Mouse (Mus musculus) kidney, postnatal 25 days (tissue): ENCODE data around the gene Csrnp2.

Source experiments
- DNase-seq, 2 experiments: peaks; one replicate each; pipeline ENCODE4 v3.0.0; 2021; ENCODE audit warnings: mixed read lengths in 2 of 2

The Csrnp2 gene

DNA sequence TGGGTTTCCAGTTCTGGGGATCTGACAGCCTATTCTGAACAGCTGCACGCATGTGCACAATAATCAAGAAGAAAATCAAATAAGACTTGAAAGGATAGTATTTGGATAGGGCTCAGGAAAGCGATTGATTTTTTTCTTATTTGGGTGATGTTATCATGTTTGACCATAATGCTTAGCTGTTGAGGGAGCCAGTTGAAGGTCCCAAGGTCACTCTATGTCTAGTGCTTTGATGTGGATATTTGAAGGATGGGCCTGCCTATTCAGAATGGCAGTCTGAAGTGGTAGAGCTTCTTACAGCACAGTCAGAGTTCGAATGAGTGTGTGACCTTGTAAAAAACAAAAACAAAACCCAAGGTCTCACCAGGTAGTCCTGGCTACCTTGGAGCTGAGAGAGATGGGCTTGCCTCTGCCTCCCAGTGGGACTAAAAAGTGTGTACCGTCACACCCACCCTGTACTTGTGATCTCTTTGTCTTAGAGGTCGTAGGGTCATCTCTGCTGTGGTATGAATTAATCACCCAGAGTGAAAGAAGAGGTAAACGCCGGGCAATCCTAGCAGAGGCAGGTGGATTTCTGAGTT is 21.3 kb downstream of the Csrnp2 start:
- no peak for DNase-seq

DNA sequence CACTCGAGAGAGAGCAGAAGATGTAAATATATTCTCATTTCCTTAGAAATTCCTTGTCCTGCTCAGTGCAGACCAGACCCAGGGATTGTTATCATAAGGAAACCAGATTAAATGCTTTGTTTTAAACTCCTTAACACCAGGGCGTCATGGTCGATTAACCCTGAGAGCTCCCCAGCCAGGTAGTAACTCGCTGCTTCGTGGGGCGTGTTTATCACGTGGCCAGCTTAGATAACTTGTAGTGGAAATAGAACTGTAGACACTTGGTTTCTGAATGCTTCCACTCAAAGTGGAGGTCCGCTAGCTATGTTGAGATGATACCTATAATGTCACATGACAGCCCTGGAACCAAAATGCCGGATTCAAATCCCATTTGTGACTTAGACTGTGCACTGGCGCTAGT is 25.3 kb downstream of the Csrnp2 start:
- DNase-seq, result peak; percentile 56 to 73

DNA sequence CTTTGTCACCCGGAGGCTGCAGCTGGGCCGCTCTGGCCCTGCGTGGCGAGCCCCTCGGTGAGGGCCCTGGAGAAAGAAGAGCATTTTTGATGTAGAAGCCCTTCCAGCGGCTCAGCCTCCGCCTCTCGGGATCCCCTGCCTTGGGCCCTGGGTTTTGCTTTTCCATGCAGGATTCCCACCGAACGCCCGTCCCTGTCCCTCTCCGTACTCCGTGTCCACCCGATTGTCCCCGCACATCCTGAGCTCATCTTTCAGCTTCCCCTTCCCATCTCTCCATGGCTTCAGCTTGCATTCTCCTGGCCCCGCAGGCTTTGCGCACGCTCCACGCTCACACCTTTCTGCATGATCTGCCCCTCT is 26.1 kb downstream of the Csrnp2 start:
- no peak for DNase-seq

DNA sequence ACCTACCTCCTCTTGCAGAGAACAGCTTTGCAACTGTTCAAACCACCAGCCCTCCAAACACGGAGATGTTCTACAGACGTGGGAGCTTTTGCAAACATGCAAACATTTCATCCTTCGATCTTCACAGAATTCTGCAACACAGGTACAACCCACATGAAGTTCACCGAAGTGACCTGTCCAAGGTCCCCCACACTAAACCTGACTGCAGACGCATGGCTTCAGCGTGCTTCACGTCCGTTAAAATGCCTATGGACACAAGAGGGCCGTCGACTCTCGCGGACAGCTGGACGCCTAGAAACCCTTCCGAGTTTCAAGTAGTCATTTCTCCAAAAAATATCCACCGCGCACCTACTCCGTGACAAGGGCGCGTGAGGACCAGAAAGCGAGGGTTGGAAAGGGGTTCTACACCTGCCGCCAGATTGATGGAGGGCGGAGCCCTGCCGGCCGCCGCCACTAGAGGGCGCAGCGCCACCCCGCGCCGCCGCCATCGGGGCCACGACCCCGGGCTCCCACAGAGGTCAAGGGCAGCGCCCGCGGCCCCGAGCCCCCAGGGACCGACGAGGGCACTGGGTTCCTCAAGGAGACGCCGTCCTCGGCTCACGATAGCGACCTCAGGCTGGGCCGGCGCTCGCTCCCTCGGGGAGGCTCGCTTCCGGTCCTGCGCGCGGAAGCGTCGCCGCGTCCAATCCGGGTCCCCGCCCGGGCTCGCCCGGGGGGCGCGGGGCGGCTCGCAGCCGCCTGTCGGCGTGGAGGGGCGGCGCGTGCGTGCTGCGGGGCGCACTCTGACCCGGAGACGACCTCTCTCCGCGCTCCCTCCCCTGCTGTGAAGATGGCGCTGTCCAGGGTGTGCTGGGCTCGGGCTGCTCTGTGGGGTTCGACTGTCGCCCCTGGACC is 26.7 kb downstream of the Csrnp2 start, which contains the start of gene Letmd1:
TSS of gene Letmd1 (plus strand) at position 729 of the 894 bp plus-strand sequence.
- DNase-seq, result peak; percentile 88 to 95

DNA sequence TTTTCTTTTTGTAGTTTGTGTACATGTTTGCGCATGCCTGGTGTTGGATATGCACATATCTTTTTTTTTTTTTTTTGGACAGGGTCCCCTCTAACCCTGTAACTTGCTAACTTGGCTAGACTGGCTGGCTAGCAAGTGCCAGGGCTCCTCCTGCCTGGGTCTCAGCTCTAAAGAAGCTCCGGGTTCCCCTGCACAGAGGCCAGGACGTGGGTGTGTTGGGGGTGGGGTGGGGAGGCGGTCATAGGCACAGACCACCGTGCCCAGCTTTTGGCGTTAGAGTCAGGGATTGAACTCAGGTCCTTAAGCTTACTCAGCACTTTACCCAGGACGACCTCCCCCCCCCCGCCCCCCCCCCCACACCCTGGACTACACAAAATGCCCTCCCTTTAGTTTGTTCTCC is 27.6 kb downstream of the Csrnp2 start:
- DNase-seq, result no peak

DNA sequence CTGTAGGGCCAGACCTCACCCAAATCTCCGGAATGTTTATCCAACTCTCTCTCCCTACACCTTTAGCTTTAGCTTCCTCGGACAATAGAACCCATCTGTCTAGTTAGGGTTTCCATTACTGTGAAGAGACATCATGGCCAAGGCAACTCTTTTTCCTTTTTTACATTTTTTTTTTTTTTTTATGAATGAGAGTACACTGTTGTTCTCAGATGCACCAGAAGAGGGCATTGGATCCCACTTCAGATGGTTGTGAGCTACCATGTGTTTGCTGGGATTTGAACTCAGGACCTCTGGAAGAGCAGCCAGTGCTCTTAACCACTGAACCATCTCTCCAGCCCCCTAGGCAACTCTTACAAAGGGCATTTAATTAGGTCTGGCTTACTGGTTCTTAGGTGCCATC is 29.9 kb downstream of the Csrnp2 start:
- no peak for DNase-seq

DNA sequence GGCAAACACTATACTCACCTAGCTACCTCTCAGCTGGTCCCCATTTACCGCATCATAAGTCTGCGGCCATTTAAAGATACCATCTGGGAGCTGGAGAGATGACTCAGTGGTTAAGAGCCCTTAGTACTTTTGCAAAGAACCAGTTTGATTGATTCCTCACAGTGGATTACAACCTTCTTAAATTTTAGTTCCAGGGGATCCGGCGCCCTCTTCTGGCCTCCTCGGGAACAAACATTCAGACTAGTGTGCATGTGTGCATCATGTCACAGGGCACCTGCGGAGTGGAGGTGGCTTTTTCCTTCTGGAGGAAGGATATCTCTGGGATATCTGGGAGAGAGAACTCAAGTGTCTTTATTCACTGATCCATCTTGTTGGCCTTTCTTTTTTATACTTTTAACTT is 31.6 kb downstream of the Csrnp2 start:
- peak; percentile 83 to 88 for DNase-seq

DNA sequence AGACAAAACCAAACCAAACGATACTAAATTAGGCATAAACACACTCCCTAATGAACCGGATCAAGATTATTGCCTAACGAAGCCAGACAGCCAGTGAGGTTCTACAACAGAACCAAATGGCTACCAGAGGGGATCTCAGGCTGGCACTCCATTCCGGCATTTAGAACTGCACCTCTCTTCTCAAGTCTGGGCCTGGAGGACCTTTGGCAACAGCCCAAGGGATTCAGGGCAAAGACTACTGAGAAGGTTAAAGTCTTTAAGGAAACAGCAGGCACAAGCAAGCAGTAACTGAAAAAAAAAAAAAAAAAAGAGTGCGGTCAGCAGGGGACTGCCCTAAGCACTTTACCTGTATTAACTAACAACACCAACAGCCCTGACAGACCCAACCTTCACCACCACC is 33.2 kb downstream of the Csrnp2 start:
- peak; percentile 87 to 91 for DNase-seq

DNA sequence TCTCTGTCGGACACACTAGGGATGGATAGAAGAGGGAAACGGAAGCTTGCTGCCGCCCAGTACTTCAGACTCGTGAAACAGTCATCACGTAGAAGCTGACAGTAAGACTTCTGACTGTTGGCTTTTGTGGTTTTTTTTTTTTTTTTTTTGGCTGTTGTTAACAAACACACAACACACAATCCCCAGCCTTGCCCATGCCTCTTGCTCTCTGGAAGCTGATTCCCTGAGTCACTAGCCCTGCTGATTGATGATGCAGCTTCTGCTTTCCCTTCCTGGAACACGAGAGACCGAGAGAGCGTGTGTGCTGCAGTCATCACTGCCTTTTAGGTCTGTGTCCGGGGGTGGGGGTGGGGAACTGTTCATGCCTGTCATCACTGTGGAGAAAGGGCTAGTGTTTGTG is 33.6 kb downstream of the Csrnp2 start:
- DNase-seq, result no peak

DNA sequence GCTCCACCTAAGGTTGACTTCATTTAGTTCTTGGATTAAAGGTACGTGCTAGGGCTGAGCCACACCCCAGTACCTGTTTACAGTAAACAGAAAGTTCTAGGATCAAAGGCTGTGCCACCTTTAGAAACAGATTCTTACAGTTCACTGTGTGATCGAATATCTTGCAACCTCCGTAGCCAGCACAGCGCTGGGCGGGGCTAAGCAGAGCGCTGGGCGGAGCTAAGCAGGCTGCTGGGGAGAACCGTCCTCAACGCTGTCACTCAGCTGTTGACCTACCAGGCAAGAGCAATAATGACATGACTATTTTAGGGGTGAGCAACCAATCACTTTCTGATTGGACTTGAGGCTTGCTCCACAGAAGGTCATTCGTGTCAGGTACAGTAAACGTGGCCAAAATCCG is 34.3 kb downstream of the Csrnp2 start:
- DNase-seq, result peak; percentile 64 to 76

DNA sequence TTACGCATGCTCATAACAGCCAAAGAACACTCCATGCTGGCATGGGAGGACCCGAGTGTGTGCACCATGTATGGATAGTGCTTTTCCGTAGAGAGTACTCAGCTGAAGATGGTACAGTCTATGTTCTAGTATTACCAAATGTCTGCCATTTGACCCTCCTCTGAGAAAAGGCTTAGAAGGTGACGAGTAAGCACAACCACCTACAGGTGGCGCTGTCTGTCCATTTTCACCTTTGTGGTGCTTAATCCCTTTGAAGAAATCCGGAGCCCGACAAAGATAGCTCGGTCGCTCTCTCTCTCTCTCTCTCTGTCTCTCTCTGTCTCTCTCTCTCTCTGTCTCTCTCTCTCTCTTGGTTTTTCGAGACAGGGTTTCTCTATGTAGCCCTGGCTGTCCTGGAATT is 37.2 kb downstream of the Csrnp2 start:
- DNase-seq, result peak; percentile 83 to 84

DNA sequence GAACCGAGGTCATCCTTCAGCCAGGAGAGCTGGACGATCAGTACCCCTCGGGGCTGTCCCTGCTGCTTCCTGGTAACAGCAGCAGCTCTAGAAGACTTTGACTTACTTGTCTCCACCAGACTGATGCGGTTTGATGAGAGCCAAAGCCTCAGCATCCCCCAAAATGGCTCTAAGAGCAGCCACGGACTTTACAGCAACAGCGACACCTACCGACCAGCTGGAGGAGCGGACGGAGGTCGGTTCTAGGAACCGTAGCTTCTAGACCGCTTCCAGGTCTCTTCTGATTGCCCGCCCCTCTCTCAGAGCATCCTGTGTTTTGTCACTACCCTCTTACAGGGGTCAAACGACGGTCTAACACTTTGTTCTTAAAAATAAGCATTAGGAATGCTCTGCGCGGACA is 37.9 kb downstream of the Csrnp2 start:
- DNase-seq, result peak; percentile 76 to 82

DNA sequence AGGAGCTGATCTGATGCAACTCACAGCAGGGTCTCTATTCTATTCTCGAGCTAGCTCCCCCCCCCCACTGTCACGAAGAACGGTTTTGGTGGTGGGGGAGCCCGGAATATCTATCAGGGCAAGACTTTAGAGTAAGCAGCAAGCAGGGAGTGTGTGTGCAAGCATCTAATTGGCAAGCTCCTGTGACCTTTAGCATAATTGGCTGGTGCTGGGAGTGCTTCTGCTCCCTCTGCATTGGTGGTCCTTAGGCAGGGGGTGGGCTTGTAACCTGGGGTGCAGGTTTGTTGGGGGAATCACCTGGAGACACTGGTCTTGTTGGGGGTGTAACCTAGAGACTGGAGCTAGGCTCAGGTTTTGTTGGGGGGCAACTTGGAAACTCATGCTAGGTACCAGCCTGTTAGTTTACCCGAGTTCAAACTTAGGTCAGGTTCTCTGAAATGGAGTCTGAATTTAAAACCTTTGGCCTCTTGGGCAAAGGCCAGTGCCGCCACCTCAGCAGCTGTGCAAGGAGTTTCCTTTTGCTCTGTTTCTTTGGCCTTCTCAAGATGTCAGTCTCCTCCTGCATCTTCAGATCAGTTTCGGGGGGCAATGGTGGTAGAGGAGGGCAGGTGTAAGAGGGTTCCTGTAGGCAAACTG is 38.8 kb downstream of the Csrnp2 start:
- DNase-seq, result peak; percentile 85 to 89

DNA sequence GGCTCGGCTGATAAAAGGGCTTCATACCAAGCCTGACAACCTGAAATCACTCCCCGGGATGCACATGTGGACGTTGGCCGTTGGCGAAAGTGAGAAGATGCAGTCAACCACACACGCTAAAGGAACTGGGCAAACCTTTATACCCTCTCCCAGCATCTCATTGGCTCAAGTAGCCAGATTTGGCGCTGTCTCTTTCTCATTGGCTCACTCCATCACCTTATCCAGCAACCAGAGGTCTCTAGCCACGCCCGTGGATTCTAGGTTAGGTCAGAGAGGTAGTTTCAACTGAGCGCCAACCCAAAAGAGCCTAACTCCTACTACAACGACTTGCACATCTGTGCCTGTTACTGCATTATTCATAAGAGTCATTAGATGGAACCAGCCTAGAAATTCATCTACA is 42.8 kb downstream of the Csrnp2 start:
- DNase-seq, result no peak

DNA sequence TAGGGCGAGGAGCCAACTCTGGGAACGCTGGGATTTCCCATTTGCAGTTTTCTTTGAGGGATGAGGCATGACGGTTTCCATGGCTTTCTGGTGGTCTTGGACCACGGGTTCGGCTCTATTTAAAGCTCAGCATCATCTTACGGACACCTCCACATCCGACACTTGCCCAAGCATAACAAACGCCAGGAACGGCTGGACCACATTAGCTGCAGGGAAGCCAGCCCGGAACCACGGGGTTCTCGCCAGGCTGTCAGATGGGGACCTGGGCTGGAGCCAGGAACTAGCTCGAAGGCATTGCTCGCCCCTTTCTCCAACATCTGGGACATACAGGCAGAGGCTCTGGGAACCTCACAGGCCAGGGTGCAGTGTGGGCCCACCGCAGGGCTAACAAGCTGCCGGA is 44.0 kb downstream of the Csrnp2 start:
- DNase-seq, result peak; percentile 56 to 62

DNA sequence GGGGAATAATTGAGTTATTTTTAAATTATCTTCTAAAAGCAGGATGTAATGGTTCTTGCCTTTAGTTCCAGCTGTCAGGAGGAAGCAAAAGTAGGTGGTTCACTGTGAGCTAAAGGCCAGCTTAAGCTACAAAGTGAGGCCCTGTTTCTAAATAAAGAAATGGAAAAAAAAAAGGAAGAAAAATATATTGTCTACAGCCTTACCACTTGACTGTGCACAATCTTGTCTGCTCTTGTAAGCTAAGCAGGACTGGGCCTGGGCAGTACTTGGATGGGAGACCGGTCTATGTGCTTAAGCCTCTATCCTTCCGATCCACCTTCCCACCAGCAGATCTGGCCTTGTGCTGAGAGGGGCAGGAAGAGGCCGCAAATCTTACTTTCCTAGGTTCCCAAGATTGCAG is 45.8 kb downstream of the Csrnp2 start:
- no peak for DNase-seq

DNA sequence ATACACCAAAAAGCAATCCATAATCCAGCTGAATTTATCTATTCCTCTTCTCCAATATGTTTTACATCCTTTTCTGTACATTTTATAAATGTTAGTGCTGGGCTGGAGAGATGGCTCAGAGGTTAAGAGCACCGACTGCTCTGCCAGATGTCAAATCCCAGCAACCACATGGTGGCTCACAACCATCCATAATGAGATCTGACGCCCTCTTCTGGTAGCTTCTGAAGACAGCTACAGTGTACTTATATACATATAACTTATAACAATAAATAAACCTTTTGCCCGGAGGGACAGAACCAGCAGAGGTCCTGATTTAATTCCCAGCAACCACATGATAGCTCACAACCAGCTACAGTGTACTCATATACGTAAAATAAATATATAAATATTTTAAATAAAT is 46.7 kb downstream of the Csrnp2 start:
- DNase-seq, result no peak

DNA sequence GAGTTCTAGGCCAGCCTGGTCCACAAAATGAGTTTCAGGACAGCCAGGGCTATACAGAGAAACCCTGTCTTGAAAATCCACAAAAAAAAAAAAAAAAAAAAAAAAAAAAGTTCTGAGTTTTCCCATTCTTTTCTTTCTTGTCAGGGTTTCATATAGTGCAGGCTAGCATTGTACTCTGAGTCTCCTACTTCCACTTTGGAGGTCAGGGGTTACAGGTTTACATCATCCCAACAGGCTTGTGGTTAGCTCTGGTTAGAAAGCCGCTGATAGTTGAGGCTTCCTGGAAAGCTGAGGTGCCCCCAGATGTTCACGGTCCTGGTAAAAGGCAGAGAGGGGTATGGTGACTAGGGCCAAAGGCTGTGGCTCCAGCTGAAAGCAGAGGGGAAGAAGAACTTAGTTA is 48.4 kb downstream of the Csrnp2 start:
- no peak for DNase-seq

DNA sequence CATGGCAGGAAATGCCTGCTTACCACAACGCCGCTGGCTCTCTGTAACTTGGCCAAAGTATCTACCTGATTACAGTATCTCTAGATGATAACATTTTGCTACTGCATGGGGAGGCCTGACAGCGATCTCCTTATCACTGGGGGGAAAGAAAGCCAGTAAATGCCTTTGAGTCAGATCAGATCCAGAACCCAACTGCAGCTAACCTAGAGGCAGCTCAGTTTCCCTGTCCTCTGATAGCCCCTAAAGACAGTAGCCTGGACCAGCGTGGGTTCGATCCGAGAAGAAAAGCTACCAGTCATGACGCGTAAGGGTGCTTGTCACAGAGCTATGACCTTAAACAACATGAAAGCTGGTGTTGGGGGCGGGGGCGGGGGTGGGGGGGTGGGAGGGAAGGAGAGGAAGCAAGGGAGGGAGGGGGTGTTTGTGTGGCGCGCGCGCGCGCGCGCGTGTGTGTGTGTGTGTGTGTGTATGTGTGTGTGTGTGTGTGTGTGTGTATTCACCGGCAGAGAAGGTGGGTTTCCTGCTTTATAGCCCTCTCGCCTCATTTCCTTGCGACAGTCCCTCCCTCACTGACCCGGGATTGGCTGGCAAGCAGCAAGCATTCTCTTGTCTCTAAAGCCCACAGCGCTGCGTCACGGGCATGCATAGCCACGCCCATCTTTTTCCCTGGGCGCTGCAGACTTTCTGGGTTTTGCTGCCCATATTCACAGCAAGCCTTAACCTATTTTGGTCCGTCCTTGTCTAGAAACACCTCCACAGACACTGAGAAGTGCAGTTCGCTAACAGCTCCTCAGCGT is 52.0 kb downstream of the Csrnp2 start:
- peak; percentile 91 to 95 for DNase-seq

DNA sequence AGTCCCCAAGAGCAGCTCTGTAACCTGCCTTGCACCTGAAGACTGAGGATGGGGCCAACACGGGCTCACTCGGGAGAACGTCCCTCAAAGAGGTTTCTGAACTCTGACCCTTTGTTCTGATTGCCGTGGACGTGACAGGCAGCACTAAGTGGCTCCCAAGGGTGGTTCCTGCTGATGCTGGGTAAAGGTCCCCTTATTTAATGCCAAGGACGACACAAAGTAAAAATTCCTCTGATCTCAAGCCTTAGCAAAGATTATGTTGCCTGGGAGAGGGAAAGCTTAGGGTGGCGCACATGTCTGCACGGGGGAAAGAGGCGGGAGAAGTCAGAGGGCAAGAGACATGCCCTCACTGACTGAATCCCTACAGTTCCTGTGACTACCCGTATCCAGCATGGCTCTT is 58.8 kb downstream of the Csrnp2 start:
- DNase-seq, result peak in 1 of 2 experiments; percentile 64

DNA sequence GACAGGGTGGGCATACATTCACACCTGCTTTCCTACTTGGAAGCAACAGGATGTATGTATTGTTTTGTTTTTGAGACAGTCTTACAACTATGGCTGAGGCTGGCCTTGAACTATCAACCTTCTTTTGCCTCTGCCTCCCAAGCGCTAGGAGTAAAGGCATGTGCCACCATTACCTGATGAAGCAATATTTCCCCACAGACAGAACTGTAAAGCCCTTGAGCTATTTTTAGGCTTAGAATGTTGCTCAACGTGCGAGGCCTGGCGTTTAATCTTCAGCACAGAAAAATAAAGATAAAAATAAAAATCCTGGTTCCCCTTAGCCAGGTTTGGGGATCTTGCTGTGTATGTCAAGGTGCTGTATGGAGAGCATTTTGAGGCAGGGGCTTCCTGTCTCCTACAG is 59.2 kb downstream of the Csrnp2 start:
- DNase-seq, result no peak

DNA sequence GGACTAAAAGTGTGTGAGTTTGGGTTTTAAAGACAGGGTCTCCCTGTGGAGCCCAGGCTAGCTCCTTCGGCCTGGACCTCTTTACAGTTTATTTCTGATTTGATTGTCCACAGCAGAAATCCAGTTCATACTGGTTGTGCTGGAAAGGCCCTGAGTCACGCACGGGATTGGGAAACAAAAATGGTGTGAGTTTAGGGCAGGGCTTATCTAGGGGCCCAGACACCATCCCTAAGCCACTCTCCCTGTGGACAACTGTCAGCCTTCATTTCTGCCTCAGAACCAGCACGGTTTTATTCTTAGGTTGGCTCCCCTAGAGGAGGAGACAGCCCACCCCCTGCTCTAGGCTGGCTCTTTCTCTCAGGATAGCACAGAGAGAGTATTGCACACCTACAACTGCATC is 62.1 kb downstream of the Csrnp2 start:
- no peak for DNase-seq

DNA sequence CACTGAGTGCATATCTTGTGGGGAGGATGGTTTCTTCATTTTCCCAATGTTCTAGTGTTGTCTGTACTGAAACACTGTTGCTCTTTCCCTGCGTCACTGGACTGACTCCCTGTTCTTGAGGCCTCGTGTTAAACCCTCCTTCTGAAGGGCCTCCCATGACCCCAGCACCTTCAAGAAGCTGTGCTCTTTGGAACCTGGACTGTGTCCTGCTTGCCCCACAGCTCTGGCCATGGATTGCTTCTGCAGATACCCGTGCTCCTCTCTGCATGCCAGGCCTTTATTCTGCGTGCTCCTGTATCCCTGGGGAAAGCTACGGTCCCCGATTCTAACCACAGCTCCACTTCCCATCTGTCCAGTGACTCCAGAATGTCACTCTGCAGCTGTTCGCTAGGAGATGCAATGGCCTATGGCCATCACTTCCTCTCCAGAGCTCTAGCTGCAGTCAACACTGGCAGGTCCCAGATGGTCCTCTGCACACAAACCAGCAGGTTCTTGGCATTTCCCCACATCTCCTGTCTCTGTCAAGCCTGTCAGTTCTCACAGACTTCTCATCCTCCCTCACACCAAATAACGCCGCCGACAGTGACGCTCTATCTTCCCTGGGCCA is 65.2 kb downstream of the Csrnp2 start:
- DNase-seq, result peak; percentile 40 to 84
